Mouse (Mus musculus): ENCODE results near the gene Lmx1a.
A peak's percentile ranks its signal among the peaks of the same experiment; 100 is the strongest.

Lmx1a gene

DNA sequence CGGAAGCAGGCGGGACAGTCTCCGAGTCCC lies at the start of gene Lmx1a:
Gene Lmx1a, plus strand, starts transcription at position 6 of the 30 bp plus-strand sequence.
- no peak for DNase-seq (ENCODE audit: low read depth, low spot score)

DNA sequence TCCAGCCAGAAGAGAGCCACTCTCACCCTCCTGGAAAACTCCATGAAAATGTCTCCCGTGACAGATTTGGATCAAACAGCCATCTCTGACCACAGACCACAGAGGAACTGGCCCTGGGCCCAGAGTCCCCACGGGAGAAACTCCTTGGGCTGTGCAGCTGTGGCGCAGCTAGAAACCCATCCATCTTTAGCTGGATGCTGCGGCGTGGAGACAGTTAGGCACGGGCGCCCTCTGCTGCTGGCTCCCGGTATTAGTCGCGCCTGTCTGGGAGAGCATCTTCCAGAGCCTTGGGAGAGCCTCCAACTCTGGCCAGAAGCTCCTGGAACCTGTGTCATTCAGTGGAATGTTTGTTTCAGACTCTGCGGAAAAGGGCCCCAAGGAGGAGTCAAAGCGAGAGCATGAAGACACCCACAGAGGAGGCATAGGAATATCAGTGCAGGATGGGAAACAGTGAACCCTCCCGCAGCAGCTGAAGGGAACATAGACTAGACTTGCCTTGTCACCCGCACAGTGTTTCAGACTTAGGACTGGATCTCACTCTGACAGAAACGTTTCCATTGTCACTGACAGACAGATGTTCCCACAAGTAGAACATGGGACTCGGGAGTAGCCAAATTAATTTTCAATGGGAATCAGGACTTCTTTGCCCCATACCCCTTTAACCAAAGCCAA lies 44.0 kb upstream of the Lmx1a start:
- DNase-seq (ENCODE audit: low read depth, low spot score), result peak; percentile 38

DNA sequence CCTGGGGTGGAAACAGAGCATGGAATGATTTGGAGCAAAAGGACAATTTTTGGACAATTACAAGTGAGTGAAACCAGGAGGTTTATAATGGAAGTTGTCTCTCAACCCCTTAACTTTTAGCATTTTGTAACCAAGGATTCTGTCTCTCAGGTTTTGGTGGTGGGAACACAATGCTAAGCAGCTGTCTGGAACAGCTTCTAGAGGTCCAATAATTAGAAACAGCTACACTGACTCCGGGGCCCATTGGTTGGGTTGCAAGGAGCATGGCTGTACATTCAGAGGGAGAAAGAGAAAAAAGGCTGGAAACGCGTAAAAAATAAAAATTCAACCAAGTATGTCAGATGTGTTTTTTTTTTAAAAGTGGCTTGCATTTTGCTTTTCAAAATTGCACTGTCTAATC lies 40.4 kb upstream of the Lmx1a start:
- DNase-seq (ENCODE audit: low read depth, low spot score), result no peak

DNA sequence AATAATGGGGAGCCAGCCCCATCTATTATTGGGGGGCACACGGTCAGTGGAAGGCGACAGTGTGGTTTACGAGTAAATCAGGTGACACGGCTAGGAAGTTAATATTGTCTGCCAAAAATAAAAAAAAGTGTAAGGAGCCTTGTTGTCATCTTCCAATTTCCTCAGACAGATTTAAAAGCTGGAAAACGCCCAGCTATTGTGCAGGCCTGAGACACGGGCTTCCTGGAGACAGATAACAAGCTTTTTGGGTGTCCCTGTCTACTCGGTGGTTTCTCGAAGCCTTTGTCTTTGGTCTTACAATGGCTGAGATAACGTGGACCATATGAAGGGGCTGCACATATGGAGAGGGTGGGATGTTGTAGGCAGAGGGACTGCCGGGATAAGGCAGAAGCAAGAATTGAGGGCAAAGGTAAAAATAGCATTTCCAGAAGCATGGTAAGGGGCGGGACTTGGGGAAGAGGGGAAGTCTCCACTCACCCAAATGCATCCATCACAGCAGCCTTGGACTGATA lies 39.9 kb upstream of the Lmx1a start:
- no peak for DNase-seq (ENCODE audit: low read depth, low spot score)

DNA sequence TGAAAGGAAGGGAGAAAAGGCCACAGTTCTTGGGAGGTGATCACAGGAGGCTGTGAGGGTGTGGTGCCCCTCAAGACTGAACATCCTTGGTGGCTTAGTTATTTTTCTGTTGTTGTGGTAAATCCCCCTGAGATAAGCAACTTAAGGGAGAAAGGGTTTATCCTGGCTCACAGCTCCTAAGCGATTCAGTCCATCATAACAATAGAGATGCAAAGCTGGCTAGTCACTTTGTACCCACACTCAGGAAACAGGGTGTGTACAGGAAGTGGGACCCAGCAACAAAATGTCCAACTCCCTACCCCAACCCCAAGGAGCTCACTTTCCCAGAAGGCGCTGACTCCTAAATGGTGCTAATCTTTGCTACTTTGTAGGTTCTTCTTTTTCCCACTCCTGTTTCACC lies 36.7 kb upstream of the Lmx1a start:
- no peak for DNase-seq (ENCODE audit: low read depth, low spot score)

DNA sequence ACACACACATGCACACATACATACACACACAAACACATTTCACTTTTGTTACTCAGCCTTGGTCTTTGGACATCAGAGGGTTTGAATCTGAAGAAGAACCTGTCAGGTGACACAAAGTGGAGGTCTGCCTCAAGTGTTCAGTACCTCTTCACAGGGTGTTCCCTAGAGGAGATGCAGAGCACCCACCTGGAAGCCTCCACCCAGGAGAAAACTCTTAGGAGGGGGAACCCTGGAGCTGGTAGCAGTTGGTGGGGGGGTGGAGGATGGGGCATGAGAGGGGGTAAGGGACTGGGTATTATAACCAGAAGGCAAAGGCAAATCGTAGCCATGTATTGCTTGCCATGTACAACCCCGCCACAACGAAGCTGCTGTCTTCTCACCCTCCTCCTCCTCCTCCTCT lies 30.0 kb upstream of the Lmx1a start:
- no peak for DNase-seq (ENCODE audit: low read depth, low spot score)

DNA sequence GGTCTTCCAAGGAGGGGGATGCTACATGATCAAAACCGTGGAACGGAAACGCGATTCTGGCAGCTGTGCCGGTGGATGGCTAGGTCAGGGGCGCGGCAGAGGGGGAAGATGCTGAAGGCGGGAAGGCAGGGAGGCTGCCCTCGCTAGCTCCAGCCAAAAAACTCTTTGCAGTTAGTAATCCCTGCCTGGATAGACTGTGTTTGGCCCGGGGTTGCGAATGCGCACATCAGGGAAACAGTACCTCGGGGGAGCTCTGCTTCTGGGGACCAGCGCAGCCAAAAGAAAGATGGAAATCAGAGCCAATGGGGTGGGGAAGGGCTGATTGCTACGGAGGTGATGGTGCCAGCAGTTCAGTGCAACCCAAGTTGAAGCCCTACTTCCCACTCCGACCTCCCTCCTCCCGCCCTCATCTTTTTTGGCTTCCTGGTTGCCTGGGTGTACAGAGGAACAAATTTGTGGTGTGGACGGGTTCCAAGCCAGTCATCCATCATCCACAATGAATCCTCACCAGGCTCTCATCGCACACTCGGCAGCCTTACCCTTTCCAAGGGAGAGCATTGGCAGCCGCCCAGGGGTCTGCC lies 28.4 kb upstream of the Lmx1a start:
- no peak for DNase-seq (ENCODE audit: low read depth, low spot score)

DNA sequence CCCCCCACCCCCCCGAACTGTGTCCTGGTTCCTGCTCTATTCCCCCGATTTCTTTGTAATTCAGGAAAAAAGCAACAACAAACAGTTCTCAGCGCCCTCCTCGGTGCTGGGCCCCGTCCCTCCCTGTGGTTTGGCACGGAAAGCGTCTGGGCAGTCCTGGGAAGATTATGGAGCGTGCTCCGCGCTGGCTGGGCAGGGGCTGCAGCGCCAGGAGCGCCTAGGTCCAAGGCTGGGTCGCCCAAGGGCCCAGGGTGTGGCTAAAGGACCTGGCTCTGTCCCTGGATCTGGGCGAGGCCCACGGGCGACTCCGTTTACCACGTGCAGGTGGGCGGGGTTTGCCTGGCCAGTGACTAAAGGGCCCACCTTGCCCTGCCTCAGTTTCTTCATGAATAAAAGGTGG lies 27.9 kb upstream of the Lmx1a start:
- no peak for DNase-seq (ENCODE audit: low read depth, low spot score)

DNA sequence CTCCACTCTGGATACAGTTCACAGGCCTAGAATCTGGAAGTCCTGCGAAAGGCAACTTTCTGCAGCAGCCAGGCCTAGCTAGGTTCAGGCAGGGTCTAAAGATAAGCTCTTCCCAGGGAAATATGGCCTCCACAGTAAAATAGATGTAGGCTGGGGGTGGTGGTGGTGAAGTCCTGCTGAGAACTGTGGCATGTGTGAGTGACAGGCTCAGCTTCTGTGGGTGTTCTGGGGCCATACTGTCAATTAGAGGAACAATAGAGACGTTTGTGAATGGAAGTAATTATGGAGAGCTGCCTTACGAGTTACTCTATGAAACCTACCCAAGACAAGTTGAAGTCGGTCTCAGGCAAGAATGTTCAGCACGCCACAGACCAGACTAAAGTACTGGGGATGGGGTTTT lies 25.9 kb upstream of the Lmx1a start:
- DNase-seq (ENCODE audit: low read depth, low spot score), result no peak

DNA sequence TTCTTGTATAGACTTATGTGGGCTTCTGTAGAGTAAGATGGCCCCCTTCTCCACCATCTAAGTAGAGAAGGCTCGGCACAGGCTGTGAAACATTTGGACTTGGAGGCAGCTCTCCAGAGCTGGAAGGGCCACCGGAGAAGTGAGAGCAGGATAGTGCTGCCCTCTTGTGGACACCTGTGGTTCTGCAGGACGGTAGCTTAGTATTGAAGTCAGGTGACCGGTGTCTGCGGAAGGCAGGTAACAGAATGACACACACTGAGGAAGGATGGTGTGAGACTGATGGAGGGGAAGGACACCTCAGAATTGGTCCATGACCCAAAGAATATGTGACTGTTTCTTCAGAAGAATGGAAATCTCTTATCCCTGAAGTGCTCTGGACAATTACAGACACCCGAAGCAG lies 19.2 kb upstream of the Lmx1a start:
- DNase-seq (ENCODE audit: low read depth, low spot score), result peak; percentile 23

DNA sequence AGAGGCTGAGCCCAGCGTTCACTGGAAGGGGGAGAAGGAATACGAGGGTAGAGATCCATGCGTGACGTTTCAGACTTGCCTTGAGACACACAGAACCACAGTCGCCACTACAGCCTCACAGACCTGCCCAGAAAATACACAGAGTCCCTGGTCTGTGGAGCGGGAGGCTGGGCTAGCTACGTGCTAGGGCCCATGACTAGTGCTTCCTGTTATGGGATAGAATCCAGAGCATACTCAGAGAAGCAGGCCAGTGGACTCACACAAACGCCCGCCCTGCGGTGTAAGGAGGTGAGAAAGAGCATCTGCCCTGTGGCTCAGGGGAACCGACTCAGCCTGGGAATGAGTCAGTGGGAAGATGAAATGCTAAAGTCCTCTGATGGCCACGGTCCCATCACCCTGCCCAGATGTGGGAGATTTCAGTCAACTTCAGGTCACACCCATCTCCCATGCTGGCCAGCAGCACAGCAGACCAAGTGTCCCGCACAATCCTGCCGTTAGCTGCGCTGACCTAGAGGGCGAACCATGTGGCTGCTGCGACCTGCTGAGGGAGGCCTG lies 16.5 kb upstream of the Lmx1a start:
- no peak for DNase-seq (ENCODE audit: low read depth, low spot score)

DNA sequence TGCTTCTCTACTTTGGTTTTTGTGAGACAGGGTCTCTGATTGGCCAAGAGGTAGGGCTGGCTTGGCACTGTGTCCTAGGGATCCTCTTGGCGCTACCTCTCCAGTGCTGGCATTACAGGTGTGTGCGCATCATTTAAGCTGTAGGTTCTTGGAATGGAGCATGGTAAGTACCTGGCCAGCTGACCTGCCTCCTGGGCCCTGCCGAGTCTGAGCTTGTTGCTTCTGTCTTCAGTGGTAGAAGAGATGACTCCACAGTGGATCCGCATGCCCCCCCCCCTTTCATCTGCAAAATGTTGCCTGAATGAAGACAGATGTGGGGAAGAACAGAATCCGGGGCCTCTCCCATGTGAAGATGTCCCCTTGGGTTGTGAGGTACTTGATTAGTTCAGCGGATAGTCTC lies 10.0 kb upstream of the Lmx1a start:
- DNase-seq (ENCODE audit: low read depth, low spot score), result no peak

DNA sequence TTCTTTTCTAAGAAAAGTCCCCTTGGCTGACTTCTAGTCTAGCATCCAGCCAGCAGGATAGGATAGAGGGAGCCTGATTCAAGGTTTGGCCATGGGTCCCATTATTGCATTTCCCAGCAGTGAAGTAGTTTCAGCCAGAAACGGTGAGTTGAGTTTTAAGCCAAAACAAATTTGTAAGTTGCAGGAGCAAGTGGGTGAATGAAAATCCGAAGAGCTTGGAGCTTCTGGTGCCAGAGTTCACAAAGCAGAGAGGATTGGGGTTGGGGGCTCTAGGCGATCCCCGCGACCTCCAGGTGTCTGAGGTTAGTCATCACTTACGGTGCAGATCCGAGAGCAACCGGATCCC lies 1.1 kb upstream of the Lmx1a start:
- DNase-seq (ENCODE audit: low read depth, low spot score), result no peak

DNA sequence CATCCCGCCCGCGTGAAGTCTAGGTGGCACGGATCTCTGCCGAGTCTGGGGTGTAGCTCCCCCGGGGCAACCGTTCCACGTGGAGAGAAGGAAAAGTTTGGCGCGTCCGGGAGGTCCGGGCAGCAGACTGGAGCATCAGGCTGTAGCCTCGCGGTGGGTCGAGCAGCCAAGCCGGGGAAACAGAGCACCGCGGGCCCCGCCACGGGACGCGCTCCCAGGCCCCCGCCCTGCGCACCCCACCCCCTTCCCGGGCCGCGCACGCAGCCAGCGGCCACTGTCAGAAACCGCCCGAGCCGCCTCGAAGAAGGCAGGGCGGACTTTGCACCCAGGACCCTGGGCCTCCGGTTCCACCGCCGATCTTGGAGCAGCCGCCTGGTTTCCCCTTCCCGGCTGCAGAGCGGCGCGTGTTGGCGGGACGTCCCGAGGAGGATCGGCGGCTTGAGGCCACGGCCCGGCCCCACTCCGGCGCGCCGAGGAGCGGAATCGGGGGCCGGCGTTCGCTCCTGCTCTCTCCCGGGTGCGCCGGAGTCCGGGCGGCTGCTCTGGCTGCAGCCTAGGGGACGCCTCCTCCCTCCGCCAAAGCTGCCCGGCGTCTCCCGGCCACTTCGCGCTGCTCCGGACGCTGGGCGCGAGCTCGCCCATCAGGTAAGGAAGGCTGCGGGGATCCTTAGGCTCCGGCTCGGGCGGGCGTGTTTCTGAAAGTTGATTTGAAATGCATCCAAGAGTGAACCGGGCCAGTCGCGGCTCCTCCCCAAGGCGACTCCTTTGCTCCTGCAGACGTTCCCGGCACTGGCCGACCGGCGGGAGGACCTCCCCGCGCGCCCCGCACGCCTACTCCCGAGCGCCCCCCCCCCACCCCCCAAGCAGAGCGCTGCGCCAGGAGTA lies 448 bp upstream of the Lmx1a start:
- no peak for DNase-seq (ENCODE audit: low read depth, low spot score)

DNA sequence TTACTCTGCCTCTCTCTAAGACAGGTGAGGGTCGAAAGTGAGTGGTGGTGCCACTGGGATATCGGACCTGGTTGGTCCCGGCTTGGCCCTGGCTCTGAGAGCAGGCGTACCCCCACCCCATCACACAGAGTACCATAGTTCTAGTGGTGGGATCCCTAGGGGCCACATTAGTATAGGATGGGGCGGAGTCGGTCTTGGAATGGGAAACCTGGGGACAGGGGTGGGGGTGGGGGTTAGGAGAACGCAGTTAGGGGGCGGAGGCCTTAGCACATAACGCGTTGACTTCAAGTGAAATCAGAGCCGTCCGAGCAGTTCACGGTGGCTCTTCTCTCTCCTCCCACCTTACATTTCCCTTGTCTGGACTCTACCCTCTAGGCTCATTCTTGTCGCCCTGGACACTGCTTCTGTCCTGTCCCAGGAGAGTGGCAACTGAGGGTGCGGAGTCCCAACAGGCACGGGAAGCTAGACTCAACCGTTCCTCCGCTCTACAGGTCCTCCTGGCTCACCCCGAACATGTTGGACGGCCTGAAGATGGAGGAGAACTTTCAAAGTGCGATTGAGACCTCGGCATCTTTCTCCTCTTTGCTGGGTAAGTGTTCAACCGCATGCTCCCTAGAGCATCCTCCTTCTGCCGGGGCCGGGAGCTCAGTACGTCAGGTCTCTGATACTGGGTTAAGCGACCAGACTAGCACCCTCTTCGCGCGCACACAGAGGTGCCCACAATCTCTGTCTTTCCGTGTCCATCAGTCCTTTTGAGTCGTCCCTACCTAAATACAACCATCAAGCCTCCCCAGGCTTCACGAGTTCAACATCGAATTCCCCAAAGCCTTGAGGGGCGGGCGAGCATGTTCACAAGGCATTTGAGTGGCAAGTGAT lies 463 bp downstream of the Lmx1a start:
- DNase-seq (ENCODE audit: low read depth, low spot score), result no peak

DNA sequence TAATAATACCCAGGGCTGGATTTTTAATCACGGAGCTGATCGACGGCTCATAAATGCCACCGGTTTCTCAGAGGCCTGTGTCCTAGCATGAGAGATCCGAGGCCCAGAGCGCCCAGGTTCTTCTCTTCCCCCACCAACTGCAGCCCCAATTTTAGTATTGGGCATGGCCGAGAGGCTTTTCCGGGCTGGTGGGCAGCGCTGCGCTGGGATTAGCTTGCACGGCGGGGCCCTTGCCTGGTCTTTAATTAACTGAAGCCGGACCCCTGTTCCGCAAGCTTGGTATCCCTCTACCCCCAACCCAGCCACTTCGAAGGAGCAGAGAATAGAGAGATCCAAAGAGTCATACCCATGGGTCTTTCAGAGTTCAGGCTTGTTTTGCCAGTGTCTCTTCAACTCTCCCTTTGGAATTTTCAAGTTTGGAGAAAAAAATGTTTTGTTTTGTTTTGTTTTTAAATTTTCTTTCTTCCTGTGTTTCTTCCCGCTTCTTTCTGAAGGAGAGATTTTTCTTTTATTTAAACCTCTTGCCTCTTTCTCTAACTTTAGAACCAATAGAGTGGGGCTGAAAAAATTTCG lies 1.2 kb downstream of the Lmx1a start:
- no peak for DNase-seq (ENCODE audit: low read depth, low spot score)

DNA sequence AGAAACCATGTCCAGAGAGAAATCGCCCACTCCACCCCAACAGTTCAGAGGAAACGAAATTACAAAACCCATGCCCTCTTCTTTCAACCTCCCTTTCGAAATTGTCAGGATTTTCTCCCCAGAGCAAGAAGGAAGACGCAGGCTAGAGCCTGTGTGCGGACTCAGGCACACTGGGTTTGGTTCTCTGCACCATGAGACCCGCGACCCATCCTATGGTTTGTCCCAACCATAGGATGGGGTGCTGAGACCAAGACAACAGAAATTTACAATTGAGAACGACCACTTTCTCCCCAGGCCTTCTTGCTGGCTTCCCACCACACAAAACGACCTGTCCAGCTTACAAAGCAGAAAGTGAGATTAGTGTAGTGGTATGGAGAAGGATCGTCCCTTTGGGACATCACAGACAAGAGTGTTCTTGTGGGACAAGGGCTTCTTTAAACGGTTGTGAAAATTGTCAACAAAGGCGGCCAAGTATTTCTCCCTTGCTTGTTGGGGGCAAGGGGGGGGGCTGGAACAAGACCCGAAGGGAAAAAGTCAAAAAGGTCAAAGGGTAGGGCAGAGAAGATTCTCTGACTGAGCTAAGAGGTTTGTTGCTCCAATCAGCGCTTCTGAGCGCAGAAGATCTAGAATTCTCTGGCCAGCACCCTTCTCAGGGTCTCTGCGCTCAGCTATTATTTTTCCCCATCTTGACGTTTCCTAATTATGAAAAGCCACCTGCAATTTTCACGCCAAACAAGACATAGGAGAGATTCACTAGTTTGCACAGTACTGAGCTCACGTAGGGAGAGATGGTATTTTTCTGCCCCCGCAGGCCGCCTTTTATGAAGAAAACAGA lies 1.9 kb downstream of the Lmx1a start:
- no peak for DNase-seq (ENCODE audit: low read depth, low spot score)

DNA sequence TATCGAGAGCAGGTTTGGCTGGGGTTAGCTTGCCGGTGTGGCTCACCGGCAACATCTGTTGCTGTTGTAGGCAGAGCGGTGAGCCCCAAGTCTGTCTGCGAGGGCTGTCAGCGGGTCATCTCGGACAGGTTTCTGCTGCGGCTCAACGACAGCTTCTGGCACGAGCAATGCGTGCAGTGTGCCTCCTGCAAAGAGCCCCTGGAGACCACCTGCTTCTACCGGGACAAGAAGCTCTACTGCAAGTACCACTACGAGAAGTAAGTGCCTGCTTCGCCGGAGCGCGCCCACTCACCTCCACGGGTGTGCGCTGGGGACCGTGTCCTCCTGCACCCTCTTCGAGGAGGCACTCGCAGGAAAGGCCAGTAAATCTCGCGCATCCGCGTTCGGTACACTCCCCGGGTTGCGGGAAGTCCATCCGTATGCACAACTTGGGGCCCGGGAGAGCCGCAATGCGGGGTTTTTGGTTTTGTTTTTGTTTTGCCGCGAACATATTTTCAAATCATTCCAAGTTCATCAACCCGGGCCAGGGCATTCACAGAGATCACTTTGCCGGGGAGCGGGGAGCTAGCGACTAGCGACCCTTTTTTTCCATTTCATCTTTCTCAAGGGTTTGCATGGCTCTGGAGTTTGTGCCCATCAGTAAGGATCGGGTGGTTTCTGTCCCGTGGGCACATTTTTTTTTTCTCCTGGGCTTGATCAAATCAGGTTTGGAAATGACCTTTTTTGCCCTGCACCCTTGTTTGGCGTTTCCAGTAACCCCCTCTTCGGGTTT lies 3.1 kb downstream of the Lmx1a start:
- DNase-seq (ENCODE audit: low read depth, low spot score), result no peak

DNA sequence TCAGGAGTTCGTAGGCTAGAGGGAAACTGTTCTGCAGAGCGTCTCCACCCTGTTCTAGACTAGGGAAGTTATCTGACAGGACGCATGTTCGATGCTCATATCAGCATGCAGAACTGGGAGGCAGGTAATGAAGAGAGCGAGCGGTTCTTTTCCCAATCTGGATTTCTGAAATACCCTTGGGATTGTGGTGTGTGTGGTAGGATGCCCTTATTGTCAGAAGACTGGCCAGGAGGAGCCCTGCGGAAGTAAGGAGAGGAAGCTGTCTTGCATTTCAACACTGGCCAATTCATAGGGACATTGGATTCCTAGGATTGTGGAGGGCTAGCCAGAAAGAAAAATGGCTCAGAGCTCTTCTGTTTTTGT lies 3.6 kb downstream of the Lmx1a start:
- no peak for DNase-seq (ENCODE audit: low read depth, low spot score)

DNA sequence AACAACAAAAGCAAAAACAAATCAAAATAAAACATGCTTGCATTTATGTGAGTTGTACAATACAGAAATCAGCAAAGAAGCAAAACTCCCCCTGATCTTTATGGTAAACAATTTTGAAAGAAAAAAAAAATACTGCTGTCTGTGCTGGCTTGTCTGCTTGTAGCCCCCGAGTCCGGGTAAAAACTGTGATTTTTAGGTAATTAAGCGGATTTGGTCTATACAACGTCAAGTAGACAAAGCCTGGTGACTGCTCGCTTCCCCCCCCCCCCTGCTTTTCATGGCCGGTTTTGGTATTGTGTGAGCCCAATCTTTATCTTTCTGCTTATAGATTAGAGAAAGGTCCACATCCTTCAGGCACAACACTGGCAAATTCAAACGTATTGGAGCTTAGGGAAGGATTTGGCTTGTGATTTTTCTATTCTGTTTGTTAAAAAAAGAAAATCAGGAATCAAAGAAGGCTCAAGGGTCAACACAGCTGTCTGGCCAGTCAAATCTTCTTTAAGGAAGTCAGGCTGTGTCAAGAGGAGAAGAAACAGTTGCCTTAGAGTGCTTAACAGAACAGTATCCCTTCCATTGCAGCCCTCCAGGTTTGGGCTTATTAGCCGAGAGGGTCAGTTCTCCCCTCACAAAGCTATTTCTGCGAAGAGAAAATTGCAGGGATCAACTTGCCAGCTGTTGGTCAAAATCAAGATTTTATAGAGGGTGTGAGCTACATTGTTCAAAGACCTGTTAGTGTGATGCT lies 4.6 kb downstream of the Lmx1a start:
- DNase-seq (ENCODE audit: low read depth, low spot score), result no peak

All from retina, adult 2 months (tissue).